Mouse (Mus musculus): ENCODE measurements at regions not wholly inside any gene's neighbourhood (a gene's known extent, or its start where the extent isn't known, plus 50 kb on each side); places are given as distances from the start of the nearest gene placed in this dataset.

- no peak for DNase-seq
Observed at GRCm38 (mm10) chr4:127750781-127751180, 220.0 kb downstream of the CK137956 start.

- DNase-seq = no peak
Observed at GRCm38 (mm10) chr4:127747876-127748275, 222.9 kb downstream of the CK137956 start.

GRCm38 (mm10) chr4:127736781-127737180 lies 234.0 kb downstream of the CK137956 start:
- no peak for DNase-seq

- no peak for DNase-seq
Observed at GRCm38 (mm10) chr4:127736151-127736550, 234.6 kb downstream of the CK137956 start.

GRCm38 (mm10) chr4:127734641-127735040 lies 236.1 kb downstream of the CK137956 start:
- DNase-seq = no peak

- DNase-seq = no peak
Observed at GRCm38 (mm10) chr4:127718661-127719060, 252.1 kb downstream of the CK137956 start.

- no peak for DNase-seq
Observed at GRCm38 (mm10) chr4:127712274-127712673, 258.5 kb downstream of the CK137956 start.

- DNase-seq = no peak
Observed at GRCm38 (mm10) chr4:127710816-127711215, 259.9 kb downstream of the CK137956 start.

GRCm38 (mm10) chr4:127709746-127710145 lies 261.0 kb downstream of the CK137956 start:
- no peak for DNase-seq

GRCm38 (mm10) chr4:127708186-127708585 lies 262.6 kb downstream of the CK137956 start:
- DNase-seq = no peak

- no peak for DNase-seq
Observed at GRCm38 (mm10) chr4:127707126-127707525, 263.6 kb downstream of the CK137956 start.

- DNase-seq = no peak
Observed at GRCm38 (mm10) chr4:127701651-127702050, 269.1 kb downstream of the CK137956 start.

GRCm38 (mm10) chr4:127689986-127690385 lies 280.8 kb downstream of the CK137956 start:
- no peak for DNase-seq

GRCm38 (mm10) chr4:127685021-127685420 lies 285.7 kb downstream of the CK137956 start:
- no peak for DNase-seq

GRCm38 (mm10) chr4:127679391-127679790 lies 291.4 kb downstream of the CK137956 start:
- no peak for DNase-seq

- no peak for DNase-seq
Observed at GRCm38 (mm10) chr4:127678437-127678836, 292.3 kb downstream of the CK137956 start.

GRCm38 (mm10) chr4:127675745-127676315 lies 294.9 kb downstream of the CK137956 start:
- DNase-seq = no peak

- no peak for DNase-seq
Observed at GRCm38 (mm10) chr4:127659950-127660349, 302.0 kb upstream of the Gjb5 start.

GRCm38 (mm10) chr4:127651601-127652000 lies 293.6 kb upstream of the Gjb5 start:
- DNase-seq = no peak

- DNase-seq = no peak
Observed at GRCm38 (mm10) chr4:127648011-127648410, 290.0 kb upstream of the Gjb5 start.

- no peak for DNase-seq
Observed at GRCm38 (mm10) chr4:127647189-127647588, 289.2 kb upstream of the Gjb5 start.

- no peak for DNase-seq
Observed at GRCm38 (mm10) chr4:127640251-127641085, 282.5 kb upstream of the Gjb5 start.

GRCm38 (mm10) chr4:127639765-127640164 lies 281.8 kb upstream of the Gjb5 start:
- DNase-seq = no peak

- DNase-seq = no peak
Observed at GRCm38 (mm10) chr4:127636934-127637333, 279.0 kb upstream of the Gjb5 start.
